In genomic region chr3:117506151-117506723, GRCm38 (mm10) we compare ENCODE assay signal across 23 mouse cellular contexts.
DNase-seq lines count a peak whose midpoint lies in the region; ATAC-seq and TF ChIP-seq lines count a peak whose summit lies in the region.
"Had no signal": no experiment of that assay in that cellular context is flagged by ENCODE, and none has a peak within 500 bp of the region (broad histone marks: within the 10 kb centered on the region; RNA-seq: fewer than 3 reads in every experiment).

No protein-coding gene starts in this region.

- no peak for TF ChIP-seq CTCF in hindbrain, postnatal 0 days (IDR thresholded peaks at IDR 0.05; ENCODE audit: low read depth)

- peak; percentile 14 for DNase-seq in hindbrain, embryonic 11.5 days (ENCODE audit: low spot score)
- DNase-seq in hindbrain, embryonic 14.5 days (ENCODE audit: low spot score) = no peak
- DNase-seq in hindbrain, postnatal 0 days (ENCODE audit: low spot score) = no peak
- DNase-seq in midbrain, embryonic 10.5 days (ENCODE audit: low spot score) = no peak
- DNase-seq: adrenal gland, adult 2 months; adrenal gland, postnatal 10 days; adrenal gland, postnatal 25 days; cerebellum, adult 11 months; cerebellum, adult 18-20 months; cerebellum, adult 8-10 months; cerebellum, adult 9-11 months; cerebellum, postnatal 14 days; cerebellum, postnatal 36 days; embryo, embryonic 11 days had no signal

- peak; percentile 59 for ATAC-seq in hindbrain, embryonic 11.5 days (ENCODE audit: low FRiP score)
- no peak for ATAC-seq in hindbrain, embryonic 14.5 days (ENCODE audit: low FRiP score)
- ATAC-seq in hindbrain, embryonic 13.5 days (ENCODE audit: low FRiP score) = 0 out of 2 replicates have a peak, but pooled peaks have one; percentile 13
- no peak for ATAC-seq in hindbrain, postnatal 0 days
- ATAC-seq in midbrain, embryonic 13.5 days = peak; percentile 55; the same call in 1 of the 2 replicates
- ATAC-seq: forebrain, embryonic 14.5 days; forebrain, embryonic 16.5 days had no signal

- H3K4me3 ChIP-seq in hindbrain, embryonic 11.5 days (ENCODE audit: low read depth, low read length) = no peak overlapping the region
- H3K4me3 ChIP-seq in hindbrain, embryonic 14.5 days (replicated peaks; ENCODE audit: low read length) = no peak overlapping the region
- H3K4me3 ChIP-seq in hindbrain, embryonic 13.5 days = no peak overlapping the region
- no peak overlapping the region for H3K4me3 ChIP-seq in hindbrain, postnatal 0 days (ENCODE audit: low read length)
- no peak overlapping the region for H3K4me3 ChIP-seq in midbrain, embryonic 13.5 days (replicated peaks)
- no peak overlapping the region for H3K4me3 ChIP-seq in midbrain, embryonic 10.5 days
- H3K4me3 ChIP-seq: embryonic facial prominence, embryonic 13.5 days; embryonic facial prominence, embryonic 15.5 days; erythroblast, embryonic 14.5 days; forebrain, embryonic 10.5 days; forebrain, embryonic 12.5 days had no signal

- 56% methylated on average over 1 of the region's 1 CpGs for WGBS in hindbrain, embryonic 11.5 days
- WGBS in hindbrain, embryonic 14.5 days = 31% methylated on average over 1 of the region's 1 CpGs
- WGBS in hindbrain, embryonic 13.5 days = 27% methylated on average over 1 of the region's 1 CpGs
- 35% methylated on average over 1 of the region's 1 CpGs for WGBS in hindbrain, postnatal 0 days
- 57% methylated on average over 1 of the region's 1 CpGs for WGBS in midbrain, embryonic 13.5 days
- 77% methylated on average over 1 of the region's 1 CpGs for WGBS in midbrain, embryonic 10.5 days

- no peak overlapping the region for H3K4me2 ChIP-seq in hindbrain, embryonic 11.5 days (replicated peaks; ENCODE audit: low read depth, low read length)
- no peak overlapping the region for H3K4me2 ChIP-seq in hindbrain, embryonic 14.5 days (replicated peaks)
- H3K4me2 ChIP-seq in hindbrain, embryonic 13.5 days = no peak overlapping the region
- no peak overlapping the region for H3K4me2 ChIP-seq in hindbrain, postnatal 0 days (ENCODE audit: low read depth, low read length)
- no peak overlapping the region for H3K4me2 ChIP-seq in midbrain, embryonic 13.5 days (replicated peaks)
- H3K4me2 ChIP-seq: embryonic facial prominence, embryonic 13.5 days; embryonic facial prominence, embryonic 15.5 days; forebrain, embryonic 12.5 days had no signal

- H3K4me1 ChIP-seq in hindbrain, embryonic 11.5 days (replicated peaks; ENCODE audit: control insufficient read depth, insufficient read depth, low read length) = no peaks in the 10 kb centered on the region
- no peaks in the 10 kb centered on the region for H3K4me1 ChIP-seq in hindbrain, embryonic 14.5 days (replicated peaks; ENCODE audit: control insufficient read depth, insufficient read depth, low read length)
- H3K4me1 ChIP-seq in hindbrain, embryonic 13.5 days (replicated peaks) = no peaks in the 10 kb centered on the region
- H3K4me1 ChIP-seq in hindbrain, postnatal 0 days (ENCODE audit: insufficient read depth, low read length) = no peaks in the 10 kb centered on the region
- H3K4me1 ChIP-seq in midbrain, embryonic 13.5 days (replicated peaks) = no peaks in the 10 kb centered on the region
- no peaks in the 10 kb centered on the region for H3K4me1 ChIP-seq in midbrain, embryonic 10.5 days
- H3K4me1 ChIP-seq: embryonic facial prominence, embryonic 13.5 days; embryonic facial prominence, embryonic 15.5 days; forebrain, embryonic 10.5 days; forebrain, embryonic 12.5 days had no signal

- H3K9me3 ChIP-seq in hindbrain, embryonic 11.5 days (ENCODE audit: control insufficient read depth, low read length) = no peaks in the 10 kb centered on the region
- no peaks in the 10 kb centered on the region for H3K9me3 ChIP-seq in hindbrain, embryonic 14.5 days (ENCODE audit: control insufficient read depth, low read length)
- no peaks in the 10 kb centered on the region for H3K9me3 ChIP-seq in hindbrain, embryonic 13.5 days
- no peaks in the 10 kb centered on the region for H3K9me3 ChIP-seq in hindbrain, postnatal 0 days (ENCODE audit: low read length)
- H3K9me3 ChIP-seq in midbrain, embryonic 13.5 days = no peaks in the 10 kb centered on the region
- H3K9me3 ChIP-seq in midbrain, embryonic 10.5 days (replicated peaks) = no peaks in the 10 kb centered on the region
- H3K9me3 ChIP-seq: embryonic facial prominence, embryonic 13.5 days; embryonic facial prominence, embryonic 15.5 days; forebrain, embryonic 10.5 days; forebrain, embryonic 12.5 days had no signal

- H3K27ac ChIP-seq in hindbrain, embryonic 11.5 days (ENCODE audit: low read depth, low read length) = no peak overlapping the region
- no peak overlapping the region for H3K27ac ChIP-seq in hindbrain, embryonic 14.5 days
- no peak overlapping the region for H3K27ac ChIP-seq in hindbrain, embryonic 13.5 days
- no peak overlapping the region for H3K27ac ChIP-seq in hindbrain, postnatal 0 days
- no peak overlapping the region for H3K27ac ChIP-seq in midbrain, embryonic 13.5 days
- H3K27ac ChIP-seq in midbrain, embryonic 10.5 days (replicated peaks) = no peak overlapping the region
- H3K27ac ChIP-seq: embryonic facial prominence, embryonic 13.5 days; embryonic facial prominence, embryonic 15.5 days; forebrain, embryonic 10.5 days; forebrain, embryonic 12.5 days had no signal

- H3K36me3 ChIP-seq in hindbrain, embryonic 11.5 days (ENCODE audit: control insufficient read depth, insufficient read depth, low read length) = no peaks in the 10 kb centered on the region
- H3K36me3 ChIP-seq in hindbrain, embryonic 14.5 days (replicated peaks; ENCODE audit: control insufficient read depth, insufficient read depth) = no peaks in the 10 kb centered on the region
- no peaks in the 10 kb centered on the region for H3K36me3 ChIP-seq in hindbrain, embryonic 13.5 days
- H3K36me3 ChIP-seq in hindbrain, postnatal 0 days (ENCODE audit: insufficient read depth, low read length) = no peaks in the 10 kb centered on the region
- H3K36me3 ChIP-seq in midbrain, embryonic 13.5 days = no peaks in the 10 kb centered on the region
- no peaks in the 10 kb centered on the region for H3K36me3 ChIP-seq in midbrain, embryonic 10.5 days
- H3K36me3 ChIP-seq: embryonic facial prominence, embryonic 13.5 days; embryonic facial prominence, embryonic 15.5 days; forebrain, embryonic 10.5 days; forebrain, embryonic 12.5 days had no signal

- H3K9ac ChIP-seq in hindbrain, embryonic 11.5 days (ENCODE audit: low read depth, low read length) = no peak overlapping the region
- no peak overlapping the region for H3K9ac ChIP-seq in hindbrain, embryonic 14.5 days
- H3K9ac ChIP-seq in hindbrain, embryonic 13.5 days = no peak overlapping the region
- no peak overlapping the region for H3K9ac ChIP-seq in hindbrain, postnatal 0 days (replicated peaks; ENCODE audit: low read length)
- H3K9ac ChIP-seq in midbrain, embryonic 13.5 days (replicated peaks) = no peak overlapping the region
- H3K9ac ChIP-seq: embryonic facial prominence, embryonic 13.5 days; embryonic facial prominence, embryonic 15.5 days; forebrain, embryonic 12.5 days had no signal

- H3K27me3 ChIP-seq in hindbrain, embryonic 11.5 days (ENCODE audit: control insufficient read depth, insufficient read depth, low read length) = no peaks in the 10 kb centered on the region
- no peaks in the 10 kb centered on the region for H3K27me3 ChIP-seq in hindbrain, embryonic 14.5 days (ENCODE audit: control insufficient read depth, insufficient read depth, low read length)
- H3K27me3 ChIP-seq in hindbrain, embryonic 13.5 days = no peaks in the 10 kb centered on the region
- H3K27me3 ChIP-seq in hindbrain, postnatal 0 days (ENCODE audit: insufficient read depth, low read length) = no peaks in the 10 kb centered on the region
- H3K27me3 ChIP-seq in midbrain, embryonic 13.5 days = no peaks in the 10 kb centered on the region
- H3K27me3 ChIP-seq in midbrain, embryonic 10.5 days (ENCODE audit: low read depth, poor library complexity, severe bottlenecking) = no peaks in the 10 kb centered on the region
- H3K27me3 ChIP-seq: embryonic facial prominence, embryonic 13.5 days; embryonic facial prominence, embryonic 15.5 days; forebrain, embryonic 12.5 days had no signal

Comparison
In these comparisons a context has a peak if more than half of its experiments do, and no peak if none do; other contexts are left out.
1. ATAC-seq: peak in hindbrain, embryonic 11.5 days (single experiment), hindbrain, embryonic 13.5 days (single experiment) and midbrain, embryonic 13.5 days (single experiment); none in hindbrain, embryonic 14.5 days (single experiment) and hindbrain, postnatal 0 days (single experiment).